Mouse (Mus musculus): ENCODE measurements around the gene Eps8l3. TPM values are rescaled to one million over a fixed set of nuclear protein-coding genes. Genes with fewer than 3 reads are reported as not detected.
"Not testable (repeated sequence)": the region's sequence is repeated elsewhere in the genome, so short reads cannot be mapped to it uniquely, and the experiment has no call there.

Gene Eps8l3
- total RNA-seq, 2 experiments from 2014 or later = not detected

GRCm38 (mm10) chr3:107857646-107858045, 19.4 kb upstream of the Eps8l3 start:
- Histone ChIP-seq H3K27ac (peak overlapping the region; percentile 75), H3K4me3 (peak overlapping the region; percentile 29; the same call in 1 of the 2 replicates)
- intact Hi-C loops (cut with DNase I) = no loop called here
- DNase-seq = peak; percentile 23
- TF ChIP-seq CTCF (IDR thresholded peaks at IDR 0.05) = no peak

- H3K4me3 ChIP-seq; intact Hi-C loops (cut with DNase I): not testable (repeated sequence)
- peak; percentile 24 for DNase-seq
- H3K27ac ChIP-seq = 0 out of 2 replicates have a peak overlapping the region, but pooled peaks have one; percentile 20
- peak; percentile 53 for TF ChIP-seq CTCF (IDR thresholded peaks at IDR 0.05)
Observed at GRCm38 (mm10) chr3:107861483-107861882, 15.5 kb upstream of the Eps8l3 start.

- peak; percentile 3 for DNase-seq
- Histone ChIP-seq H3K4me3 (no peak overlapping the region), H3K27ac (no peak overlapping the region)
- intact Hi-C loops (cut with DNase I) = loop anchor here (2.0 kb wide), 1 partner anchor 106 kb away; no protein-coding TSS in a partner anchor
- no peak for TF ChIP-seq CTCF (IDR thresholded peaks at IDR 0.05)
Observed at GRCm38 (mm10) chr3:107862471-107862870, 14.6 kb upstream of the Eps8l3 start.

GRCm38 (mm10) chr3:107863471-107863870, 13.6 kb upstream of the Eps8l3 start:
- intact Hi-C loops (cut with DNase I) = loop anchor here (2.0 kb wide), 1 partner anchor 107 kb away; no protein-coding TSS in a partner anchor
- peak; percentile 12 for DNase-seq
- Histone ChIP-seq H3K4me3 (no peak overlapping the region), H3K27ac (peak overlapping the region; percentile 2; the same call in 1 of the 2 replicates)
- TF ChIP-seq CTCF (IDR thresholded peaks at IDR 0.05) = no peak

GRCm38 (mm10) chr3:107863898-107864603, 13.0 kb upstream of the Eps8l3 start:
- Histone ChIP-seq H3K27ac (0 out of 2 replicates have a peak overlapping the region, but pooled peaks have one; percentile 2), H3K4me3 (no peak overlapping the region)
- TF ChIP-seq CTCF (IDR thresholded peaks at IDR 0.05) = peak; percentile 95
- peak; percentile 88 for DNase-seq
- intact Hi-C loops (cut with DNase I) = loop anchor here (1.0 to 2.0 kb wide), 3 partner anchors 107 to 197 kb away; partner anchors contain the start of gene Ahcyl1

- no peak for TF ChIP-seq CTCF (IDR thresholded peaks at IDR 0.05)
- Histone ChIP-seq H3K27ac (no peak overlapping the region), H3K4me3 (no peak overlapping the region)
- intact Hi-C loops (cut with DNase I) = loop anchor here (2.0 to 5.0 kb wide), 2 partner anchors 195 to 282 kb away; partner anchors contain the start of gene Gnai3
- peak; percentile 15 for DNase-seq
Observed at GRCm38 (mm10) chr3:107865364-107866091, 11.5 kb upstream of the Eps8l3 start.

- Histone ChIP-seq H3K27ac (no peak overlapping the region), H3K4me3 (no peak overlapping the region)
- intact Hi-C loops (cut with DNase I) = loop anchor here (1.0 to 5.0 kb wide), 2 partner anchors 51 to 280 kb away; partner anchors contain the start of gene Gnai3
- peak; percentile 86 for DNase-seq
- peak; percentile 99 for TF ChIP-seq CTCF (IDR thresholded peaks at IDR 0.05)
Observed at GRCm38 (mm10) chr3:107867086-107867485, 9.9 kb upstream of the Eps8l3 start.

GRCm38 (mm10) chr3:107868452-107868851, 8.6 kb upstream of the Eps8l3 start:
- no peak overlapping the region for H3K4me3 ChIP-seq
- H3K27ac ChIP-seq = no peak overlapping the region
- no peak for TF ChIP-seq CTCF (IDR thresholded peaks at IDR 0.05)
- intact Hi-C loops (cut with DNase I) = loop anchor here (5.0 kb wide), 1 partner anchor 279 kb away; the partner anchor contains the start of gene Gnai3
- no peak for DNase-seq

- DNase-seq = peak; percentile 14
- H3K27ac ChIP-seq = no peak overlapping the region
- no peak for TF ChIP-seq CTCF (IDR thresholded peaks at IDR 0.05)
- intact Hi-C loops (cut with DNase I) = loop anchor here (5.0 kb wide), 1 partner anchor 278 kb away; the partner anchor contains the start of gene Gnai3
- no peak overlapping the region for H3K4me3 ChIP-seq
Observed at GRCm38 (mm10) chr3:107869097-107869496, 7.9 kb upstream of the Eps8l3 start.

GRCm38 (mm10) chr3:107869925-107870324, 7.1 kb upstream of the Eps8l3 start:
- no peak for TF ChIP-seq CTCF (IDR thresholded peaks at IDR 0.05)
- Histone ChIP-seq H3K4me3 (no peak overlapping the region), H3K27ac (peak overlapping the region; percentile 9; the same call in 1 of the 2 replicates)
- intact Hi-C loops (cut with DNase I) = loop anchor here (5.0 kb wide), 1 partner anchor 277 kb away; the partner anchor contains the start of gene Gnai3
- peak; percentile 13 for DNase-seq

GRCm38 (mm10) chr3:107873335-107874251, 3.4 kb upstream of the Eps8l3 start:
- TF ChIP-seq CTCF (IDR thresholded peaks at IDR 0.05) = no peak
- Histone ChIP-seq H3K27ac (no peak overlapping the region; the same call in 1 of the 2 replicates), H3K4me3 (no peak overlapping the region)
- intact Hi-C loops (cut with DNase I) = no loop called here
- no peak for DNase-seq

GRCm38 (mm10) chr3:107875231-107875630, 1.8 kb upstream of the Eps8l3 start:
- H3K27ac ChIP-seq = no peak overlapping the region
- intact Hi-C loops (cut with DNase I) = no loop called here
- no peak overlapping the region for H3K4me3 ChIP-seq
- no peak for TF ChIP-seq CTCF (IDR thresholded peaks at IDR 0.05)
- no peak for DNase-seq

Measured in gastrocnemius, adult 2 months (tissue).